Mouse (Mus musculus) adrenal gland, postnatal 10 days (tissue): ENCODE data around the gene Slx4ip. TPM values are rescaled to one million over a fixed set of nuclear protein-coding genes. Genes with fewer than 3 reads are reported as not detected.
A peak's percentile ranks its signal among the peaks of the same experiment; 100 is the strongest.

Experiments used
- DNase-seq: peaks from one replicate; pipeline ENCODE4 v3.0.0; 2021; ENCODE audit warnings: mixed read lengths
- total RNA-seq, 2 experiments: library from RNA; stranded (reverse); gene quantifications; 2 replicates each; pipeline ENCODE4 v1.2.3; 2021

Gene Slx4ip
- total RNA-seq, 2 experiments from 2014 or later = 4.3 to 6.2 TPM

DNA sequence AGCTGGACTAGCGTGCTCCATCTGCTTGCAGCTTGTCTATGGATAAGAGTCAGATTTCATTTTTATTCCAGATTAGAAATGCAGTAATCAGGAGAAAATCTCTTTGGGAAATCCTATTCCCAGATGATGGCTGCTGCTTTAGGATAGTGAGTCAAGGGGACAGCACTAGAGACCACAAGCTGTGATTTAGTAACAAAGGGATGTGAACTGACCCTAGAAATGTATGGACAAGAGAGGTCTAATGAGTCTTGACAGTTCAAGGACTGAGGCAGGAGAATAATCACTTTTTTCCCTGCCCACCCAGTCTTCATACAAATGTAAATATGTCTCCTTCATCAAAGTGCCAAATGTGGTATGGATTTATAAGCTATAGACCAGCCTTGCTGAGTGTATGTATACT, 172.8 kb downstream of the Slx4ip start:
- no peak for DNase-seq

DNA sequence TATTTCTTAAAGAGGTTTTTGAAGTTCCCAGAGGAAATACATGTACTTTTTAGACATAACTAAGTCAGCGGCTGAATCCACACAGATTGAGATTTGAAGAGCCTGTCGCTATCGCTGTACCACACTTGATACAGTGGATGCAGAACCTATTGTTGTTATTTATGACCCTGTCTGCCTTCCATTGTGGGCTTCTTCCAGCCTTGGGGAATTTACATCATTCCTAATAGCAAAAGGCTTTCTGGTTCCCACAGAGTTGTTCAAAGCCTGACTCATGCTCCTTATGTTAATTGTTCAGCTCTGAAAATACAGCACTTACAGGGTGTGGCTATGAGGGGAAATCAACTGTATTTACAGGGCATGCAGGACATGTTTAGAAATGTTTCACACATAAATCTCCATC, 173.5 kb downstream of the Slx4ip start:
- no peak for DNase-seq

DNA sequence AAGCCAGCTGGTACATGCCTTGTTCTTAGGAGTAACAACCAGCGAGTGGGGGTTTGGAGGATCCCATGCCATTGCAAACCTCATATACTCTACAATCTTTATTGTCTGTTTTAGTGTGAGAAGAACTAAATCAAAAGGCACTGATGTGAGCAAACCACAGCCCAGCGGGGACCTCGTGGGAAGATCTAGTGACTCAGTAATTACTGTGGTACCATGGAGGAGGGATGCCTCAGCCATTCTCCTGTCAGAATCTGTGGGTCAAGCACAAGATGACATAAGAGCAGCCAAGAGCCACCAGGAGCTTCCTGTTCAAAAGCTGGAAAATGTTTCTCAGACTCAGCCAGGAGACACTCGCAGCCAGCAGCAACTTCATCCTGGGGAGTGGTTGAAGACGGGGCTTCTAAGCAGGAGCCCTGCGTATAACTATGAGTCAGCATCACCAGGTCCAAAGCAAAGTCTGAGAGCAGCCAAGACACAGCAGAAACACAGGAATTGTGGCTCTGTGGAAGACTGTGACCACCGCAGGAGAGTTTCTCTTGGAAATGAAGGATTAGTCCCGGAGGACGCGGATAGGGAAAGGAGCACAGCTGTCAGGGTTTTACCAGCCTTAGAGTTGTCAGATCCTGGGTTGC, 176.6 kb downstream of the Slx4ip start:
- no peak for DNase-seq

DNA sequence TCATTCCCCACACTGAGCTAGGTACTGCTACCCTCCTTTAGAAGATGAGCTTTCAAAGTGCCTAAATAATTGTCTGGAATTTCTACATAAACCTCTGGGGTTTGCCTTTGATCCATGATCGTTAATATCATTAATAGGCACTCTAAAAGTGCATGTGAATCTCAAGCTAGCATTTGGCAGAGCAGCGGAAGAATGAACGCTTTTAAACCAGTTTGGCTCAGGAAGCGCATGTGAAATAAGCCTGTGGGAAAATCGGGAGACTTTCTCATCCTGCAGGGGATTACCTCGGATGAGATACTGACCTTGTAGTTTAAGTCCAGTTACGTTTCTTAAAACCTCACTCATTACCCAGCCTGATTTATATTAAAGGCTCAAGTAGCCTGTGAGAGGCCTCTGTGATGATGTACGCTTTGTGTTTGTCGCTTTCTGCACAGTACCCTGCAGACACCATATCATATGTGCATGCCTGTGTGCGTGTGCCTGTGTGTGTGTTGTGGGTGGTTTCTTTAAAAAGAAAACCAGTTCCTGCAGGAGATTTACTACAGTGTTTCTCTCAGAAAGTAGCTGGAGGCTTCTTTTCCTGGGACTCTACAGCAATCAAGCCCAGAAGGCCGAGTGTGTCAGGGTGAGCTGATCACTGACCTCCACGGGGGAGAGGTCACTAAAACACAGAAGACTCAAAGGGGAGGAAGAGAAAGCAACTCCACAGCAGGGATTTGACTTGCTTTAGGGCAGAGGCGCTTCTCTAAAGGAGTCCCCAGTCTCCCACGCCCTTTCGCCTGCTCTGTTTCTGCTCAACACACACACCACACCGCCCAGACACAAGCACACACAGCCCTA, 182.7 kb downstream of the Slx4ip start:
- DNase-seq = no peak

DNA sequence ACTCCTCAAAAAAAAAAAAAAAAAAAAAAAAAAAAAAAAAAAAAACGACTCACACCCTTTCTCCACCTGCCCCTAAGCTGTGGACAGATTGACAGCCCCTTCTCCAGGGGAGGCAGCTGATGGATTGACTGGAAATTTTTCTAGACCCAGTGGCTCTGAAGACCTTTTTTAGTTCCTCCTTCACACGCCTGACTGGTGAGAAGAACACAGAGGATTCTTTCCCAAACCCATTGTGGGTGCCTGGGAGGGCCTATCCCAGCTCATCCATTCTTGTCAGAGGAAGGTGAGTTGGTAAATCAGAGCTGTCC, 183.2 kb downstream of the Slx4ip start:
- no peak for DNase-seq

GRCm38 (mm10) chr2:137078771-137079170, 187.8 kb downstream of the Slx4ip start:
- no peak for DNase-seq

GRCm38 (mm10) chr2:137079721-137080320, 188.8 kb downstream of the Slx4ip start:
- no peak for DNase-seq

GRCm38 (mm10) chr2:137080468-137080867, 189.4 kb downstream of the Slx4ip start:
- DNase-seq = peak; percentile 30

- no peak for DNase-seq
These were observed 190.0 kb downstream of the Slx4ip start for GRCm38 (mm10) chr2:137081001-137081400.

GRCm38 (mm10) chr2:137082896-137083620, 192.0 kb downstream of the Slx4ip start:
- no peak for DNase-seq

- DNase-seq = no peak
These were observed 194.2 kb downstream of the Slx4ip start for GRCm38 (mm10) chr2:137085257-137085656.

- DNase-seq = no peak
These were observed 195.8 kb downstream of the Slx4ip start for GRCm38 (mm10) chr2:137086621-137087395.

- no peak for DNase-seq
These were observed 196.7 kb downstream of the Slx4ip start for GRCm38 (mm10) chr2:137087705-137088104.

GRCm38 (mm10) chr2:137091766-137092522, 200.9 kb downstream of the Slx4ip start:
- DNase-seq = no peak

- peak; percentile 25 for DNase-seq
These were observed 201.7 kb downstream of the Slx4ip start for GRCm38 (mm10) chr2:137092523-137093297.

DNA sequence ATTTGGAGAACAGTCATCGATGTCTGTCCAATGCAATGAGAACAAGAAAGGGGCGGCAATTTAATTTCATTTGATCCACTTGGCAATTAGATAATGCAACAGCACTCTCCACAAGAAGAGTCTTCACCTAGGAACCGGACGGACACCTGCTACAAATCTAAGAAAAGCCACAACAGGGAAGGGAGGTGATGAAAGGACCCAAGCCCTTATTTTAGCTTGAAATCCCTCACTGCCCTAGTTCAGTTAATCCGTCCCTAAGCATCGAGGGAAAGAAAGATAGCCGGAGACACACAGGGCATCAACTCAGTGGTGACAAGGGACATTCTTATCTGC, 202.2 kb downstream of the Slx4ip start:
- no peak for DNase-seq

GRCm38 (mm10) chr2:137094301-137094700, 203.3 kb downstream of the Slx4ip start:
- no peak for DNase-seq

- no peak for DNase-seq
These were observed 206.0 kb downstream of the Slx4ip start for GRCm38 (mm10) chr2:137096981-137097460.

- no peak for DNase-seq
These were observed 207.4 kb downstream of the Slx4ip start for GRCm38 (mm10) chr2:137098269-137099035.
